Mouse (Mus musculus) gonadal fat pad, adult 2 months (tissue): ENCODE measurements around the gene Mlc1. TPM values are rescaled to one million over a fixed set of nuclear protein-coding genes. Genes with fewer than 3 reads are reported as not detected.

Experiments
- DNase-seq: peaks from one replicate; pipeline ENCODE4 v3.0.0-alpha.2; 2012; ENCODE audit warnings: low read depth
- polyA plus RNA-seq: library from polyadenylated mRNA; depleted of rRNA; stranded (reverse); fragments of >200 nt; gene quantifications from 2 replicates; pipeline ENCODE4 v1.2.3, GENCODE M21; 2012; rRNA removed

The Mlc1 gene
- polyA plus RNA-seq, 1 experiment = 0.26 TPM

DNA sequence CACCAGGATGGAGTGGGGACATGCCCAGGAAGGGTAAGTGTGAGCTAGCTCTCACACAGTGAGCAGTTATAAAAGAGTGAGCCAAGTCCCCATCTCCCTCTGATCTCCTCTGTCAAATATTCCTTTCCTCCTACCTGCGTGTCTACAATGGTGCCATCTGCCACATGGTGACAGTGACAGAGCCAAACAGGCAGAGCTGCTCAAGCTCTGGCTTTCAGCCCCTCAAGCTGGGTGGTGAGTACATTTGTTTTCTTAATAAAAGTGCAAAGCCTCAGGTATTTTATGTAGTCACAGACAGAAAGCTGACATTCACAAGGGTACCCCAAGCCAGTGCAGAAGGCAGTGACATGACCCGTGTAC, 41.5 kb downstream of the Mlc1 start:
- no peak for DNase-seq

DNA sequence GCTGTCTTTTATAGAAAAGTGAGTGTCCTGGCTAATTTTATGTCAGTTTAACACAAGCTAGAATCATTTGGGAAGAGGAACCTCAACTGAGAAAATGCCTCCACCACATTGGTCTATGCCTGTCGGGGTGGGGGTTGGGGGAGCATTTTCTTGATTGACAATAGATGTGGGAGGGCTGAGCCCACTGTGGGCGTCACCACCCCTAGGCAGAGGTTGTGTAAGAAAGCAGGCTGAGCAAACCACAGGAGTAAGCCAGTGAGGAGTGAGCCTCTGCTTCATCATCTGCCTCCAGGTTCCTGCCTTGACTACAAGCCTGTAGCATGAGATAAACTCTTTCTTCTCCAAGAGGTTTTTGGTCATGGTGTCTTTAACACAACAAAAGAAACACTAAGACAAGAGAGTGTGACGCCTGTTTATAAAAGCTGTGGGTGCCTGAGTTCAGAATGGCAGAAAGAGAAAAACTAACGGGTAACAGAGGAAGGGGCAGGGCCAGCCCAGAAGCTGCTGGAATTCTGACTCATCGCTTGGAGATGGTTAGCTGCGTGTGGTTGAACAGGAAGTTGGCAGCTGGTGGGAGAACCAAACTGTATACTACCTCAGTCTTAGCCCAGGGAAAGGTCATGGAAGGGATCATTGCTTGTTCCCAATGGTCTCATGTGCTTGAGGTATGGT, 42.1 kb downstream of the Mlc1 start:
- no peak for DNase-seq

DNA sequence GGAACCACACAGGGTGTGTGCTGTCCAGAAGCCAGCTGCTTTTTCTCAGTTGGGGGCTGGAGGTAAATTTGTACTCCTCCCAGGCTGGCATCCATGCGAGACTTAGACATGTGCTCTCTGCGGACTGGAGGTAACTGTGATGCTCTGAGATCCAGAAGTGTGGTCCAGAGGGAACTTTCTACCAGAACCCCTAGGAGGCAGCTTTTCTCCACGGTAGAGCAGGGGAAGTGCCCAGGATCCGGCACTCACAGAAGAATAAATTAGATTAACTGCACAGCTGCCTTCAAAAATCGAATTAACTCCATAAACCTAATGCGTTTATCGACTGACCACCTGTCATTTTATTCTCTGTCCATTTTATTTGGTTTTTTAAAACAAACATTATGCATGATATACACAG, 44.7 kb downstream of the Mlc1 start:
- no peak for DNase-seq

DNA sequence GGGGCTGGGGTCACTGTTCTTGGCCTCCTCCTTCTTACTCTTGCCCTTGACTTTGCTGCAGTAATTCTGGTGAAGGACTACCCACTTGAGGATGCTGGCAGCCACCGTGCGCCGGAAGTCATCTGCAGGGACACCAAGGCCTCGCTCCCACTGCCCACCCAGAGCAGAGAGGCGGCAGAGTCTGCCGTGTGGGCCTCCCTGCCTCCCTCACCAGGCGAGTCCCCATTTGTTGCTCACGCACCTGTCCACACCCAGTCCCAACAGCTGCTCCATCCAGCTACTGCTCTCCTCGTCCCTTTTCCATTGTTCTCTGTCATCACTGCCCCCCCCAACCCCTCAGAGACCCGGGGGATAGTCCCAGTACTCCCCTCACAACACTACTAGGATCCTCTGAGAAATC, 46.1 kb downstream of the Mlc1 start:
- no peak for DNase-seq

DNA sequence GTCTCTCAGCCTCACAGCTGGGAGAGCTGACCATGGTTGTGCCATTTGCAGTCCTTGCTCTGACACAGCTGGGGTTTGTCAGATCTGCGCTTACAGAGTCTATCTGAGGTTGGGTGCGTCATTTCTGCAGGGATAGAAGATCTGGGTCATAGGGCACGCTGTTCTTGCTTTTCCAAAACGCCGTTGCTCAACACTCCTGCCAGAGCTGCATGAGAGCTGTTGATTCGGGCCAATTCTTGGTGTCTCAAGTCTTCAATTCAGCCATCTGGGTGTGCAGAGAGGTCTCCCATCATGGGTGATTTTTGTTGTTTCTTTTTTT, 56.9 kb downstream of the Mlc1 start:
- DNase-seq = no peak

DNA sequence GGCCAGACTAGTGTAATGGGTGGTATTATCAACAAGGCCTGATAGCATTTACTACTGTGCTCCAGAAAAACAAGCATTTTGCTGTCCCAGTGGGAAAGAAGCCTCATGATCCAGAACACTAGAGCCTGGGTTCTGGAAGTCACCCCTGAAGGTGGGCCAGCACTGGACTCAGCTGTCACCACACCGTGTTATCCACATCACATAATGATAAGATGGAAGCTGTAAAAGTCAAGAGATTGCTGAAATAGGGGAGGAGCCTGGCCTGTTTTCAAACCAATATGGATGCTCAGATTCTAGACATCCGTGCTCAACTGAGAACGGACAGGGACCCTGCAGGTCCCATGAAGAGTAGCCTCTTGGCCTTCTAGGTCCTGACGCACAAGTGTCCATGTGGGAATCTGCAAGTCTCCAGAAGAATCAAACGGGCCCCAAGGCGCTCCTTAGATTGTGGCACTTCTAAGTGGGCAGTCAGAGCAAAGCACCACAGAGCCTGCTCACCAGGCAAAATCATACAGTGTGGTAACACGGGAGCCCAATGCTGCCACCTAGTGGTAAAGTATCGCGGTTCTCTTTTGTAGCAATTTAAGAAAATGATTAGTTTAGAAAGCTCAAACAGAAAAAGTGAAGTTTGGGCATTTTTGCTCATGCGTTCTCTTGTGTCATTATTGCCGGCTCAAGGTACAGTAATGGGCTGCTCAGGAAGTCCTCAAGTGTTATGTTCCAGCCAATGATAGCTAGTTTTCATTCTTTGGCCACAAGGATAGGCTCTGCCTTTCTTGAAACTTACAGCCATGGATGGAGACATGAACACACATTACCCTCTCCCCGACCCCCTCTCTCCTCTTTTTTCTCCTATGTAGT, 57.4 kb downstream of the Mlc1 start:
- no peak for DNase-seq

DNA sequence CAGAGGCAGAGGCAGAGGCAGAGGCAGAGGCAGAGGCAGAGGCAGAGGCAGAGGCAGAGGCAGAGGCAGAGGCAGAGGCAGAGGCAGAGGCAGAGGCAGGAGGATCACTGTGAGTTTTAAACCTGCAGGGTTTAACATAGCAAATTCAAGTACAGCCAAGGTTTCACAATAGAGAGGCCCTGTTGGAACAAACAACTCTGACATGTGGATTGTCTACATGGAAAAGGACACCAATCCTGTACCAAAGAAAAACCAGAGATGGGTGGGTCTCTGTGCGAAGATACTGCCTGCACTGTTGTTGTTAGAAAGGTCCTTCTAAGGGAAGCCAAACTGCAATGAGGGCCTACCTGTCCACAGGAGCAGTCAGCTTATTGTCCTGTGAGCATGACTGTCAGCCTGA, 58.7 kb downstream of the Mlc1 start:
- DNase-seq = no peak

DNA sequence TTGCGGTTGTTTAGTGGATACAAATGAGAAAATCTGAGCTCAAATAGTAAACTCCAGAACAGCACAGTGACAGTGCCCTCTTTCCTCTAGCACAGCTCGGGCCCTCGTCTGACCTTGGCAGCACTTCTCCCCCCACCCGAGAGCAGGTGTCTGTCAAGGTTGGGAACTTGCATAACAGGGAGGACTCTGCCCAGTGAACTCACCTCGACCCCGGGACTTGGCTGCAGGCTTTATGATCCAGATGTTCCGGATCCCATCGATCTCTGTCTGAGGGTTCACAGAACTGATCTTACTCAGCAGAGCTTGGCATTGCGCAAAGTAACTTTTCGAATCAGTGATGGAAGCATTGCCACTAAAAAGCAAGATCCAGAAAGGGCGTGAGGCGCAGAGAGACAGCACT, 59.5 kb downstream of the Mlc1 start:
- no peak for DNase-seq

DNA sequence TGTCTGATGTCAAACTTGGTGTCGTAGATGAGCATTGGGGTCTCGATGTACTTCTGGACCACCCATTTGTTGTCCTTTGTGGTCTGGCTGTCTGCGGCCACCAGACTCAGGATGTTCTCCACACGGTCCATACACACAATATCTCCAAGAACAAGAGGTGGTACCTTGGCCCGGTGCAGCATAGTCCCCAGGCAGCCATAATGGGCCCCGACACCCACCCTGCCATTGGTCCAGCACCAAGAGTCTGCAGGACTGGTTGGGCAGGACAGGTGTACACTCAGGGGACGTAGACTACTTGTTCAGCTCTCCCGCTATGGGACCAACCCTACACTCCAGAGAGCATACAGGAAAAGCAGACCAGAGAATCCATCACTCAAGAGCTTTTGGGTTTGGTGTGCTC, 61.7 kb downstream of the Mlc1 start:
- DNase-seq = no peak

DNA sequence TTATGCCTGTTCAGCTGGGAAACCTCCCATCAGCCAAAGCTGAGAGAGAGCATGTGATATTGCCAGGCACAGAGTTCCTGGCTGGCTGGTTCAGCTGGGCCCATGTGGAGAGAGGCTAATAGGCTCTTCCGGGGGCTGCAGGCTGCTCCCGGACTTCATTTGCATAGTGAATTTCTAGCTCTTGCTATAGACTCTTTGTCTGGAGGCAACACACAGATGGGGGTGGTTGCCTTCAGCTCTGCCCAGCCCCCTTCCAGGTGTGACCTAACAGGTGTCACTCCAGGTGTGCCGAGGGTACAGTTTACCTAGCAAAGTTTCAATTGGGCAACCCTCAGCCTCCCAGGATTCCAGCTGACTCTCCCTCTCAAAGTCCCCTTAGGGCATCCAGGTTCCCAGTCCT, 62.4 kb downstream of the Mlc1 start:
- DNase-seq = no peak

DNA sequence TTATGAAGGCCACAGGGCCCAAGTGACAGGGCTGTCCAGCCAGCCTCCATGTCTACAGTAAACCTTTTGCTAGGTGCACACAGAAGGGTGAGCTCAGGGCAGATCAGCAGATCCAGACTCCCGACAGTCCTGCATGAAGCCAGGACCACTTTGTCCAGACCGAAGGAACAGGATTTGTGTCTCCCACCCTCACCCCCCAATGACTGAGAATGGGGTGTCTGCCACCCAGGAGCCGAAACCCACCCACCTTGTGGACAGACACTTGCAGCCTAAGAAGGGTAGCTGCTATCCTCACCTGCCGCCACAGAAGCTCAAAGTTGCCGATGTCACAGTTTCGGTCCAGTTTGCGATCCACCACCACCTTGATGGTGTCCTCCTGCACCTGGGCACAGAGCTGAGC, 63.8 kb downstream of the Mlc1 start:
- no peak for DNase-seq

DNA sequence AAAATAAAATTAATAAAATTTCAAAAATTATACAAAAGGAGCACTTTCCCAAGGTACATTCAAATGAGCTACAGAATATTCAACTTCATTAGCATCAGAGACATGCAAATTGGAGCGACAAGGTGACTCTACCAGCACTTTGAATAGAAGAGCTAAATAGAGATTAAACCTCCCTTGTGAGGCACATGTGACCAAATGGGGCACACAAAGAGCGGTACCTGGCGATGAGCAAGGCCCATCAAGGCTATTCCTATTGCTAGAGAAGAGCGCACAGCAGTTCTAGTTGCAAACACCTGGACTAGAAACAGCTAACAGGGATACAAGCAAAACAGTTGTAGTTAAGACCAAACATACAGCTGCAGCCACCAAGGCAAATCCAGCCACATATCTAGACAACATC, 72.5 kb downstream of the Mlc1 start:
- DNase-seq = no peak

Other genes with a start within 250 kb of the Mlc1 start
- gene Brd1, start 244.8 kb downstream of the Mlc1 start, polyA plus RNA-seq = 12.9 and 21.2 TPM in 2 replicates
- gene Zbed4, start 227.3 kb downstream of the Mlc1 start, polyA plus RNA-seq = 5.2 and 6.3 TPM in 2 replicates
- 17.9 and 19.6 TPM in 2 replicates for gene Alg12, start 159.7 kb downstream of the Mlc1 start, polyA plus RNA-seq
- gene Creld2, start 159.4 kb downstream of the Mlc1 start, polyA plus RNA-seq = 106 and 153 TPM in 2 replicates
- 51.8 and 58.9 TPM in 2 replicates for gene Pim3, start 116.8 kb downstream of the Mlc1 start, polyA plus RNA-seq
- 0.45 and 0.82 TPM in 2 replicates for gene Ttll8, start 24.6 kb downstream of the Mlc1 start, polyA plus RNA-seq
- gene Mov10l1, start 3.9 kb upstream of the Mlc1 start, polyA plus RNA-seq = 0.11 and 0.15 TPM in 2 replicates
- 2.7 and 4.4 TPM in 2 replicates for gene Panx2, start 80.7 kb upstream of the Mlc1 start, polyA plus RNA-seq
- gene Trabd, start 96.1 kb upstream of the Mlc1 start, polyA plus RNA-seq = 76.4 and 82.8 TPM in 2 replicates
- 54.2 and 54.5 TPM in 2 replicates for gene Selenoo, start 110.1 kb upstream of the Mlc1 start, polyA plus RNA-seq
- 71.9 and 87.7 TPM in 2 replicates for gene Tubgcp6, start 144.1 kb upstream of the Mlc1 start, polyA plus RNA-seq
- gene Hdac10, start 149.7 kb upstream of the Mlc1 start, polyA plus RNA-seq = 31.1 and 38.8 TPM in 2 replicates
- gene Mapk12, start 161.7 kb upstream of the Mlc1 start, polyA plus RNA-seq = 25.2 and 25.3 TPM in 2 replicates
- 23.8 and 30.3 TPM in 2 replicates for gene Mapk11, start 170.6 kb upstream of the Mlc1 start, polyA plus RNA-seq
- gene Plxnb2, start 201.8 kb upstream of the Mlc1 start, polyA plus RNA-seq = 98.9 and 119 TPM in 2 replicates
- 12.2 and 13.6 TPM in 2 replicates for gene Dennd6b, start 217.5 kb upstream of the Mlc1 start, polyA plus RNA-seq
- gene Ppp6r2, start 232.5 kb upstream of the Mlc1 start, polyA plus RNA-seq = 89.2 and 158 TPM in 2 replicates